Mouse (Mus musculus): ENCODE data around the gene Mreg. TPM values are rescaled to one million over a fixed set of nuclear protein-coding genes. Genes with fewer than 3 reads are reported as not detected.

The Mreg gene
- total and polyA plus RNA-seq, 2 experiments from 2014 or later, result 2.3 to 2.4 TPM

GRCm38 (mm10) chr1:72202705-72203104 is 9.4 kb downstream of the Mreg start:
- 94% methylated on average over 7 of the region's 7 CpGs for WGBS
- Histone ChIP-seq H3K36me3 (ENCODE audit: insufficient read depth, low read length) (no peaks in the 10 kb centered on the region), H3K27ac (ENCODE audit: low read depth, low read length) (no peak overlapping the region), H3K9me3 (ENCODE audit: low read length) (no peaks in the 10 kb centered on the region), H3K4me2 (ENCODE audit: low read depth, low read length, poor library complexity, severe bottlenecking) (no peak overlapping the region), H3K4me3 (ENCODE audit: low read depth, low read length) (no peak overlapping the region), H3K9ac (replicated peaks; ENCODE audit: low read length, poor library complexity, severe bottlenecking) (no peak overlapping the region), H3K27me3 (ENCODE audit: insufficient read depth, low read length) (no peaks in the 10 kb centered on the region), H3K4me1 (ENCODE audit: insufficient read depth, low read length) (no peaks in the 10 kb centered on the region)
- TF ChIP-seq CTCF (IDR thresholded peaks at IDR 0.05), result no peak
- DNase-seq (ENCODE audit: low spot score), result no peak
- ATAC-seq (ENCODE audit: low FRiP score), result no peak

GRCm38 (mm10) chr1:72202068-72202467 is 10.0 kb downstream of the Mreg start:
- H3K4me2 ChIP-seq (ENCODE audit: low read depth, low read length, poor library complexity, severe bottlenecking), result no peak overlapping the region
- ATAC-seq (ENCODE audit: low FRiP score) (no peak), DNase-seq (ENCODE audit: low spot score) (no peak)
- WGBS, result 66% methylated on average over 2 of the region's 2 CpGs
- H3K4me1 ChIP-seq (ENCODE audit: insufficient read depth, low read length), result no peaks in the 10 kb centered on the region
- no peaks in the 10 kb centered on the region for H3K27me3 ChIP-seq (ENCODE audit: insufficient read depth, low read length)
- H3K36me3 ChIP-seq (ENCODE audit: insufficient read depth, low read length), result no peaks in the 10 kb centered on the region
- no peak overlapping the region for H3K27ac ChIP-seq (ENCODE audit: low read depth, low read length)
- no peaks in the 10 kb centered on the region for H3K9me3 ChIP-seq (ENCODE audit: low read length)
- no peak overlapping the region for H3K4me3 ChIP-seq (ENCODE audit: low read depth, low read length)
- TF ChIP-seq CTCF (IDR thresholded peaks at IDR 0.05), result no peak
- H3K9ac ChIP-seq (replicated peaks; ENCODE audit: low read length, poor library complexity, severe bottlenecking), result no peak overlapping the region

- Histone ChIP-seq H3K27ac (ENCODE audit: low read depth, low read length) (no peak overlapping the region), H3K4me2 (ENCODE audit: low read depth, low read length, poor library complexity, severe bottlenecking) (no peak overlapping the region), H3K9me3 (ENCODE audit: low read length) (no peaks in the 10 kb centered on the region), H3K4me3 (ENCODE audit: low read depth, low read length) (no peak overlapping the region), H3K27me3 (ENCODE audit: insufficient read depth, low read length) (no peaks in the 10 kb centered on the region), H3K4me1 (ENCODE audit: insufficient read depth, low read length) (no peaks in the 10 kb centered on the region), H3K36me3 (ENCODE audit: insufficient read depth, low read length) (no peaks in the 10 kb centered on the region), H3K9ac (replicated peaks; ENCODE audit: low read length, poor library complexity, severe bottlenecking) (no peak overlapping the region)
- ATAC-seq (ENCODE audit: low FRiP score) (no peak), DNase-seq (ENCODE audit: low spot score) (no peak)
- no peak for TF ChIP-seq CTCF (IDR thresholded peaks at IDR 0.05)
- 91% methylated on average over 3 of the region's 3 CpGs for WGBS
Observed at GRCm38 (mm10) chr1:72201126-72201525, 11.0 kb downstream of the Mreg start.

- Histone ChIP-seq H3K27me3 (ENCODE audit: insufficient read depth, low read length) (no peaks in the 10 kb centered on the region), H3K4me2 (ENCODE audit: low read depth, low read length, poor library complexity, severe bottlenecking) (no peak overlapping the region)
- 55% methylated on average over 10 of the region's 10 CpGs for WGBS
Observed at GRCm38 (mm10) chr1:72198142-72198806, 13.8 kb downstream of the Mreg start.

GRCm38 (mm10) chr1:72196626-72197359 is 15.3 kb downstream of the Mreg start:
- no peak for DNase-seq (ENCODE audit: low spot score)
- WGBS, result 86% methylated on average over 10 of the region's 10 CpGs
- no peak overlapping the region for H3K4me2 ChIP-seq (ENCODE audit: low read depth, low read length, poor library complexity, severe bottlenecking)
- H3K36me3 ChIP-seq (ENCODE audit: insufficient read depth, low read length), result no peaks in the 10 kb centered on the region
- no peaks in the 10 kb centered on the region for H3K9me3 ChIP-seq (ENCODE audit: low read length)
- H3K4me3 ChIP-seq (ENCODE audit: low read depth, low read length), result no peak overlapping the region
- H3K4me1 ChIP-seq (ENCODE audit: insufficient read depth, low read length), result no peaks in the 10 kb centered on the region
- no peak overlapping the region for H3K9ac ChIP-seq (replicated peaks; ENCODE audit: low read length, poor library complexity, severe bottlenecking)
- no peak for ATAC-seq (ENCODE audit: low FRiP score)
- no peak overlapping the region for H3K27ac ChIP-seq (ENCODE audit: low read depth, low read length)
- H3K27me3 ChIP-seq (ENCODE audit: insufficient read depth, low read length), result no peaks in the 10 kb centered on the region
- TF ChIP-seq CTCF (IDR thresholded peaks at IDR 0.05), result no peak

More at GRCm38 (mm10) chr1:72198142-72198806, 13.8 kb downstream of the Mreg start:
- no peak for TF ChIP-seq CTCF (IDR thresholded peaks at IDR 0.05)
- Histone ChIP-seq H3K36me3 (ENCODE audit: insufficient read depth, low read length) (no peaks in the 10 kb centered on the region), H3K4me3 (ENCODE audit: low read depth, low read length) (no peak overlapping the region), H3K4me1 (ENCODE audit: insufficient read depth, low read length) (no peaks in the 10 kb centered on the region), H3K9ac (replicated peaks; ENCODE audit: low read length, poor library complexity, severe bottlenecking) (no peak overlapping the region), H3K27ac (ENCODE audit: low read depth, low read length) (no peak overlapping the region), H3K9me3 (ENCODE audit: low read length) (no peaks in the 10 kb centered on the region)
- ATAC-seq (ENCODE audit: low FRiP score) (no peak), DNase-seq (ENCODE audit: low spot score) (no peak)

- Histone ChIP-seq H3K36me3 (ENCODE audit: insufficient read depth, low read length) (no peaks in the 10 kb centered on the region), H3K27ac (ENCODE audit: low read depth, low read length) (no peak overlapping the region), H3K27me3 (ENCODE audit: insufficient read depth, low read length) (no peaks in the 10 kb centered on the region), H3K4me1 (ENCODE audit: insufficient read depth, low read length) (no peaks in the 10 kb centered on the region), H3K9me3 (ENCODE audit: low read length) (no peaks in the 10 kb centered on the region), H3K4me3 (ENCODE audit: low read depth, low read length) (no peak overlapping the region), H3K4me2 (ENCODE audit: low read depth, low read length, poor library complexity, severe bottlenecking) (no peak overlapping the region), H3K9ac (replicated peaks; ENCODE audit: low read length, poor library complexity, severe bottlenecking) (no peak overlapping the region)
- TF ChIP-seq CTCF (IDR thresholded peaks at IDR 0.05), result no peak
- DNase-seq (ENCODE audit: low spot score) (no peak), ATAC-seq (ENCODE audit: low FRiP score) (no peak)
- WGBS, result 85% methylated on average over 5 of the region's 5 CpGs
Observed at GRCm38 (mm10) chr1:72196123-72196522, 16.0 kb downstream of the Mreg start.

Data from midbrain, postnatal 0 days (tissue).